Mouse (Mus musculus) heart, embryonic 11.5 days (tissue): ENCODE measurements around the gene Gpr83. TPM values are rescaled to one million over a fixed set of nuclear protein-coding genes. Genes with fewer than 3 reads are reported as not detected.

Experiments used
- ATAC-seq: fragments of 200-750 bp; cut with Nextera tagmentation; replicated peaks from 2 replicates; pipeline ENCODE4 v1.8.0; 2017; ENCODE audit warnings: moderate library complexity; ENCODE audit not compliant: insufficient number of reproducible peaks, low FRiP score, low TSS enrichment
- H3K27ac ChIP-seq: fragments of 300-500 bp; sonication (generic); 2 replicates; pipeline ENCODE4 v1.5.1; 2014; ENCODE audit warnings: mild to moderate bottlenecking, low read depth, low read length
- H3K27me3 ChIP-seq: fragments of 300-500 bp; sonication (generic); 2 replicates; pipeline ENCODE4 v1.6.1; 2014; ENCODE audit warnings: mild to moderate bottlenecking, low read length, mixed read lengths; ENCODE audit not compliant: control insufficient read depth, insufficient read depth
- H3K36me3 ChIP-seq: fragments of 300-500 bp; sonication (generic); 2 replicates; pipeline ENCODE4 v1.6.1; 2014; ENCODE audit warnings: mild to moderate bottlenecking, low read length, moderate library complexity, mixed read lengths; ENCODE audit not compliant: control insufficient read depth, insufficient read depth
- H3K4me1 ChIP-seq: fragments of 300-500 bp; sonication (generic); 2 replicates; pipeline ENCODE4 v1.6.1; 2014; ENCODE audit warnings: low read length; ENCODE audit not compliant: control insufficient read depth, insufficient read depth
- H3K4me2 ChIP-seq: fragments of 300-500 bp; sonication (generic); 2 replicates; pipeline ENCODE4 v1.6.1; 2014; ENCODE audit warnings: mild to moderate bottlenecking, moderate library complexity
- H3K4me3 ChIP-seq: fragments of 300-500 bp; sonication (generic); 2 replicates; pipeline ENCODE4 v1.5.1; 2014; ENCODE audit warnings: low read depth, low read length
- H3K9ac ChIP-seq: fragments of 300-500 bp; sonication (generic); 2 replicates; pipeline ENCODE4 v1.6.1; 2014; ENCODE audit warnings: mild to moderate bottlenecking, low read depth, low read length, moderate library complexity
- H3K9me3 ChIP-seq: fragments of 300-500 bp; sonication (generic); replicated peaks from 2 replicates; pipeline ENCODE4 v1.6.1; 2016; ENCODE audit warnings: low read length; ENCODE audit not compliant: control insufficient read depth
- WGBS: fragments of 180-500 bp; shearing (Covaris S2); extraction: QIAGEN DNeasy Blood & Tissue Kit; methylation state at CpG from one replicate; pipeline ENCODE4 v1.1.7; 2014; ENCODE audit not compliant: insufficient replicate concordance; 5-methylcytosine and 5-hydroxymethylcytosine counted together
- polyA plus RNA-seq: library from polyadenylated mRNA; unstranded; fragments of >200 nt; fragmentation: Nextera tagmentation; extraction: Ambion mirVana; gene quantifications from 2 replicates; pipeline ENCODE4 v1.2.1, GENCODE M21; 2014

The Gpr83 gene
- polyA plus RNA-seq, 1 experiment from 2014 or later: not detected

DNA sequence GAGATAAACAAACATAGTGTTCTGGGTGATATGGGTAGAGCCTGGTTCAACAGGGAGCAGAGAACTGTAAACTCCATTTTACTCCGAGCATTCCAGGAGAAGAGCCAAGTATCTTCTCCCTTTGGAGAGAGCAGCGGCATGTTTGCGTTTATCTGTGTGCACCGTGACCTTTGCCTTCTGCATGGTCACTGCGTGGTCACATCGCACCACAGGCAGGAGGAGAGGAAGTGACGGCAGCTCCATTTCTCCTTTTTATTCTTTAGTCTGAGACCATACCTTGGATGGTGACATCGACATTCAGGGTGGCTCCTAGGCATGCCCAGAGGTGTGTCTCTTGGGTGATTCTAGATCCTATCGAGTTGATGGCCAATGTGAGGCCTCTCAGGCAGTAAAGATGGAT is 33.4 kb downstream of the Gpr83 start:
- H3K27ac ChIP-seq: no peak overlapping the region
- no peak overlapping the region for H3K4me3 ChIP-seq
- H3K9ac ChIP-seq: no peak overlapping the region
- no peak overlapping the region for H3K4me2 ChIP-seq
- whole genome bisulfite sequencing: 77% methylated on average over 9 of the region's 9 CpGs
- ATAC-seq: no peak
- H3K4me1 ChIP-seq: no peaks in the 10 kb centered on the region
- no peaks in the 10 kb centered on the region for H3K27me3 ChIP-seq
- no peaks in the 10 kb centered on the region for H3K36me3 ChIP-seq
- H3K9me3 ChIP-seq: no peaks in the 10 kb centered on the region

DNA sequence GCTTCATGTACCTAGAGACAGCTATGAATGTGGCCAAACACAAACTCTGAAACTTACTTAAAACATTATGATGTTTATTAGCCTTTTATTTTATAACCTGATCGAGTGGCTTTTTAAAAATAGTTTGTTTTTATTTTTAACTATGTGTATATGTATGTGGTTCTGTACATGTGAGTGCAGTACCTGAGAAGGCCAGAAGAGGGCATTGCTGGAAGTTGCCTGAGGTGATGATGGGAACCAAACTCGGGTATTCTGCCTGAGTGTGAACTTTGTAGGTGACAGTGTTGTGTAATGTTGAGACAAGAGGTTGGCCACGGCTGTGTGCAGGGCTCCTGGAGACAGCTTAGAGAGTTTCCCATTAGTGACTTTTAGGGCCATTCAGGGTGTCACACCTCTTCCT is 34.6 kb downstream of the Gpr83 start:
- no peaks in the 10 kb centered on the region for H3K4me1 ChIP-seq
- no peaks in the 10 kb centered on the region for H3K9me3 ChIP-seq
- H3K9ac ChIP-seq: no peak overlapping the region
- H3K36me3 ChIP-seq: no peaks in the 10 kb centered on the region
- no peak overlapping the region for H3K4me3 ChIP-seq
- H3K27me3 ChIP-seq: no peaks in the 10 kb centered on the region
- no peak overlapping the region for H3K4me2 ChIP-seq
- no peak overlapping the region for H3K27ac ChIP-seq
- WGBS: 75% methylated on average over 3 of the region's 3 CpGs
- ATAC-seq: no peak

GRCm38 (mm10) chr9:14895237-14895835 is 35.3 kb downstream of the Gpr83 start:
- no peaks in the 10 kb centered on the region for H3K36me3 ChIP-seq
- no peak overlapping the region for H3K9ac ChIP-seq
- H3K9me3 ChIP-seq: no peaks in the 10 kb centered on the region
- no peaks in the 10 kb centered on the region for H3K4me1 ChIP-seq
- ATAC-seq: no peak
- no peak overlapping the region for H3K4me3 ChIP-seq
- H3K27me3 ChIP-seq: no peaks in the 10 kb centered on the region
- WGBS: 81% methylated on average over 7 of the region's 7 CpGs
- no peak overlapping the region for H3K4me2 ChIP-seq
- H3K27ac ChIP-seq: no peak overlapping the region

DNA sequence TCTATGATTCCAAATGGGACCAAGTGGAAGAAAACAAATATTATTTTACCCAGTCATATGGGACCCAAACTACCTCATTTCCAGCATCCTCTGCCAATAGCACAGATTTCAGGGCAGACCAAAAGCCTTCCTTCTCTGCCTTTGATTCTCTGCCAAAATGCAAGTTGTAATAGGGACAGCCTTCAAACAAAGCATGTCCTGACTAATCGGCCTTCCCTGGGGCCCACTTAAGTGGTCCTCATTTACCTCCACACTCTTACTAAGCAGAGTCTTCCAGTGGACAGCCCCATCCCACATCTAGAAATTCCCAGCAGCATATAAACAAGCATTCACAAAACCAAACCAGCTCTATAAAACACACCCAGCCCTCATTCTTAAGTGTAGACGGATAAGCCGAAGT is 37.1 kb downstream of the Gpr83 start:
- no peaks in the 10 kb centered on the region for H3K9me3 ChIP-seq
- H3K9ac ChIP-seq: no peak overlapping the region
- H3K4me2 ChIP-seq: no peak overlapping the region
- H3K4me3 ChIP-seq: no peak overlapping the region
- H3K36me3 ChIP-seq: no peaks in the 10 kb centered on the region
- no peaks in the 10 kb centered on the region for H3K4me1 ChIP-seq
- no peak for ATAC-seq
- H3K27ac ChIP-seq: no peak overlapping the region
- H3K27me3 ChIP-seq: no peaks in the 10 kb centered on the region
- 83% methylated on average over 3 of the region's 3 CpGs for WGBS

DNA sequence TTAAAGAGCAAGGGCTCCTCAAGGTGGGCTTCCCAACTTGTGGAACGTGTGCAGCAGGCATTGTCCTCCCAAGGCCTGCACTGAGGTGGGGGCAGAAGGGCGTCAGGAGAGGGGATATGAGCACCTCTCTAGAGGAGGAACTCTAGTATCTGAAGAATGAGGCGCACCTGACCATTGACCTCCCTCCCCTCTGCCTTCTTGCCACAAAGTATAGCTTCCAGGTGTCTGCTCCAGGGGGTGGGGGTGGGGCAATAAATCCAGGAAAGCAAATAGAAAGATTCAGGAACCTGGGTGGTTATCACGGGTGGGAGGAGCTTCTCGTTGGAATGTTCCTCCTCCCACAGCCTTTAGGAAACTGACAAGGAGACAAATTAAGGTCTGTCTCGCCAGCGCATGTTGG is 41.7 kb downstream of the Gpr83 start:
- Histone ChIP-seq H3K27me3 (no peaks in the 10 kb centered on the region), H3K27ac (no peak overlapping the region), H3K4me1 (peaks cover 14% of the 10 kb centered on the region), H3K36me3 (no peaks in the 10 kb centered on the region), H3K9ac (no peak overlapping the region), H3K4me2 (no peak overlapping the region), H3K9me3 (no peaks in the 10 kb centered on the region), H3K4me3 (no peak overlapping the region)
- WGBS: 48% methylated on average over 7 of the region's 7 CpGs
- no peak; the same call in 1 of the 2 replicates for ATAC-seq

DNA sequence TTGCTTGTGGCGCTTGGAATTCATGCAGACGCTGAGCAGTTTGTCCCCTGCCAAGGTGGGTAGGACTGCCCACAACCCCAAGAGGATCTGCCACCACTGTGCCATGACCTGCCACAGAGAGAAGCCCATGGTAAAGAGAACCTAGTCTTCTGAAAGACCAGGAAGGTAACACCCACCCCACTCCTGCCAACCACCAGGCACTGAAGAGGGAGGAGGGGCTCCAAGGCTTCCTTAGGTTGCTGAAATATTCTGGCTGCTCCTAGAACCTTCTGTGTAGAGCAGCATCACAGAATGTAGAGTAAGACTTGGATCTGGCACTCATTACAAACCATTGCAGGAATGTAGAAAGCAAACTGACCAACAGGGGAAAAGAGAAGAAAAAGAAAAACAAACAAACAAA is 42.4 kb downstream of the Gpr83 start:
- ATAC-seq: no peak
- H3K4me2 ChIP-seq: no peak overlapping the region
- no peak overlapping the region for H3K9ac ChIP-seq
- H3K4me3 ChIP-seq: no peak overlapping the region
- H3K27me3 ChIP-seq: no peaks in the 10 kb centered on the region
- H3K27ac ChIP-seq: no peak overlapping the region
- peaks cover 14% of the 10 kb centered on the region for H3K4me1 ChIP-seq
- H3K36me3 ChIP-seq: no peaks in the 10 kb centered on the region
- WGBS: 97% methylated on average over 2 of the region's 2 CpGs
- no peaks in the 10 kb centered on the region for H3K9me3 ChIP-seq

DNA sequence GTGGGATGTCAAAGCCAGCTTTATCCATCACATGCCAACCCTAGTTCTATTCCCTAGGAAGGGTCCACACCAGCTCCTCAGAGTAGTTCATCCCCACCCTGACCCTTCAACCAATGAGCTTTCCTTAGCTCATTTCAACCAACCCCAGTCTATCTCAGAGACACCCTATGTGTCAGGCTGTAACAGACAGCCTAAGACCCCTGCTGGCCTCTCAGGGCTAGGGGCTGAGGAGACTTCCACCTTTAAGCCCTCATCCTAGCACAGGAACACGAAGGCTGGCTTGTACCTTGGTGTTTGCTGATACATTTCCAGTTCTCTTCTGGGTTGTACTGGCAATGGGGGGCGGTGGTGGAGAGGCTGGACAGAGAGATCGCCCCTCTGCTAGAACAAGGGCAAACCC is 43.0 kb downstream of the Gpr83 start:
- ATAC-seq: no peak
- no peaks in the 10 kb centered on the region for H3K27me3 ChIP-seq
- WGBS: 78% methylated on average over 3 of the region's 3 CpGs
- no peak overlapping the region for H3K4me3 ChIP-seq
- H3K4me2 ChIP-seq: no peak overlapping the region
- no peaks in the 10 kb centered on the region for H3K9me3 ChIP-seq
- H3K9ac ChIP-seq: no peak overlapping the region
- peaks cover 14% of the 10 kb centered on the region for H3K4me1 ChIP-seq
- H3K36me3 ChIP-seq: no peaks in the 10 kb centered on the region
- H3K27ac ChIP-seq: no peak overlapping the region

DNA sequence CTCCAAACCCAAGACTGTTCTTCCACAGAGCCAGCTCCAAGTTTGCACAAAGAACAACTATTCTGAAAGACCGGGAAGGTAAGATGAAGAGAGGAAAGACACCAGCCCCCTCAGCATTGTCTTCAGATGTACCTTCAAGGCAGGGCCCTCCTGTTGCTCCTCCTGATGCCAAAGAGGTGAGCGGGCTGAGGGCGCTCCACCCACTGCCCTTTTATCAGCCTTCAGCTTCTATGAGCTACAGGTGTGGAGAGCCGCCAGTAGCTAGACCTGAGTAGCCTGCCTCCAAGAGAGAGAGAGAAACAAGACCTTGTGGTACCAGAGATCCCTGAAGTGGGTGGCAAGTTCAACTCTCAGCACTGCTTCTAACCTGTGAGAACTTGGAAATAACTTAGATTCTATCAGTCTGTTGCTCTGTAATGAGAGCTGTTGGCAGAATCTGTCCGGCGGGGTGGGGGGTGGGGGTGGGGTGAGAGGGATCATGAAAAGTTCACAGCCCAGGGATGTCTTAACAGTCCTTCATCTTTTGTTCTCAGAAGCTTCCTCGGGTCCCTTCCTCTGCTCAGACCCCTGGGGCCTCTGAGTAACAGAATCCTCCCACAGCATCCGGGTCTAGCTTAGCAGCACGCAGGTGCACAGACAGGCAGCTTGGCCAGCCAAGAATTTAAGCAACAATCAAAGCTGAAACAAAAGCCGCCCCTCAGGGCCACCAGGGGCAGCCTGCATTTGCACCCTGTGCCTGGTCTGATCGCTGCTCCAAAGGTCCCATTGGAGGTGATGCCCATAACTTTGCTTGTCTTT is 43.8 kb downstream of the Gpr83 start, which contains the start of gene Izumo1r:
Gene Izumo1r, minus strand, starts transcription at position 369 of the 798 bp plus-strand sequence.
- ATAC-seq: no peak
- H3K27ac ChIP-seq: no peak within 1 kb of the TSS
- peak within 1 kb of the TSS; percentile 12; the same call in 1 of the 2 replicates for H3K4me2 ChIP-seq
- H3K4me1 ChIP-seq: peaks cover 17% of the 10 kb centered on the region
- H3K9me3 ChIP-seq: no peaks in the 10 kb centered on the region
- no peaks in the 10 kb centered on the region for H3K36me3 ChIP-seq
- 41% methylated on average over 11 of the region's 11 CpGs for WGBS
- no peaks in the 10 kb centered on the region for H3K27me3 ChIP-seq
- H3K4me3 ChIP-seq: no peak within 1 kb of the TSS
- H3K9ac ChIP-seq: no peak within 1 kb of the TSS
